Mouse (Mus musculus): ENCODE measurements around the gene Ahcyl1.
A peak's percentile ranks its signal among the peaks of the same experiment; 100 is the strongest.

DNA sequence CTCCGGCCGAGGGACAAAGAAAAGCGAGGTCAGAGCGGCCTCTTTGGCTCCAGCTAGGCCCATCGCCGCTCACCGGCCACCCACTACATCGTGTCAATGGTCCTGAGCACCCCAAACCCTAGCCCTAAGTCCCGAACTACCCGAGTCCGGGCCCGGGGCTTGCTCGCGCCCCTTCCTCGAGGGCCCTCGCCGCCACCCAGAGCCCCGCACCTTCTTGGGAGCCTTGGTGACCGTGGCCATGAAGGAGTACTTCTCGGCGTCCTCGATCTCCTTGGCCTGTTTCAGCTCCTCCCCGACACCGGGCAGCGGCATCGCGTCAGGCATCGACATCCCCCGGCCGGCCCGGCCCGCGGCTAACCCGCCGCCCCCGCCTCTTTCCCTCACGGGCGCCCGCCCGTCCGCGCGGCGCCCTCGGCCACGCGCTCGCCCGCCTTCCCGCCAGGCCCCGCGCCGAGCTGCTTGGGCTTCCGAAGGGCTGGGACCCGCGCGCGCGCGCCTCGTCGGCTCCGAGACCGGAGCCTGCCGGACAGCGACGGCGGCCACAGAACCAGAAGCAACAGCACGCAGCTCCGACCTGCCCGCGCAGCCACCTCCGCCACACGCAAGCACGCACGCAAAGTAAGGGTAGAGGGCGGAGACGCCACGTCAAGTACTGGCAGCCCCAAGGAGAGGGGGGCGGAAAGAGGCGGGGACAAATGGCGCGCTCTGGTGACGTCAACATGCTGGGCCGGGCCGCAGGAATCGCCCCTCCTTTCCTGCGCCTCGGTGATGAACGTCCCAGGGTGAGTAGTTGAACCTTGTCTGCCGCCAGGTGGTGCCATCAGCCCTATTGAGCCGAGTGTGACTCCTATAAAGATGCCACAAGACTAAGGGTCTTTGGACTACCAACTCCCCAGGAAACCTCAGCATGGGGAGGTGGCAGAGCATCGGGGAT is at the start of gene Ahcyl1:
- peak; percentile 81; the same call in 1 of the 2 replicates for TF ChIP-seq CTCF (IDR thresholded peaks at IDR 0.05; ENCODE audit: control insufficient read depth, insufficient read depth, insufficient replicate concordance, low read depth, low read length)
- peak; percentile 93 for TF ChIP-seq POLR2A (IDR thresholded peaks at IDR 0.05; ENCODE audit: control insufficient read depth, low read depth, low read length)
